Mouse (Mus musculus) embryonic facial prominence, embryonic 15.5 days (tissue): ENCODE data around the gene Accsl. TPM values are rescaled to one million over a fixed set of nuclear protein-coding genes. Genes with fewer than 3 reads are reported as not detected.

Experiments used
- ATAC-seq: fragments of 200-750 bp; cut with Nextera tagmentation; 2 replicates; pipeline ENCODE4 v1.8.0; 2017; ENCODE audit warnings: low read depth, moderate TSS enrichment; ENCODE audit not compliant: insufficient number of reproducible peaks, low FRiP score, low TSS enrichment
- H3K27ac ChIP-seq: fragments of 300-500 bp; sonication (generic); replicated peaks from 2 replicates; pipeline ENCODE4 v1.5.1; 2015; ENCODE audit warnings: mild to moderate bottlenecking, inconsistent platforms
- H3K27me3 ChIP-seq: fragments of 300-500 bp; sonication (generic); 2 replicates; pipeline ENCODE4 v1.6.1; 2015; ENCODE audit warnings: inconsistent platforms
- H3K36me3 ChIP-seq: fragments of 300-500 bp; sonication (generic); 2 replicates; pipeline ENCODE4 v1.6.1; 2015; ENCODE audit warnings: mild to moderate bottlenecking, inconsistent platforms
- H3K4me1 ChIP-seq: fragments of 300-500 bp; sonication (generic); 2 replicates; pipeline ENCODE4 v1.6.1; 2015; ENCODE audit warnings: inconsistent platforms
- H3K4me2 ChIP-seq: fragments of 300-500 bp; sonication (generic); replicated peaks from 2 replicates; pipeline ENCODE4 v1.6.1; 2015; ENCODE audit warnings: mild to moderate bottlenecking, inconsistent platforms
- H3K4me3 ChIP-seq: fragments of 300-500 bp; sonication (generic); replicated peaks from 2 replicates; pipeline ENCODE4 v1.5.1; 2015; ENCODE audit warnings: mild to moderate bottlenecking, inconsistent platforms
- H3K9ac ChIP-seq: fragments of 300-500 bp; sonication (generic); 2 replicates; pipeline ENCODE4 v1.6.1; 2015; ENCODE audit warnings: inconsistent platforms
- H3K9me3 ChIP-seq: fragments of 300-500 bp; sonication (generic); replicated peaks from 2 replicates; pipeline ENCODE4 v1.6.1; 2016; ENCODE audit warnings: inconsistent platforms
- WGBS: fragments of 180-500 bp; shearing (Covaris S2); methylation state at CpG from one replicate; pipeline ENCODE4 v1.1.7; 2015; 5-methylcytosine and 5-hydroxymethylcytosine counted together
- polyA plus RNA-seq: library from polyadenylated mRNA; unstranded; fragments of >200 nt; fragmentation: Nextera tagmentation; extraction: Ambion mirVana; gene quantifications from 2 replicates; pipeline ENCODE4 v1.2.1, GENCODE M21; 2015

The Accsl gene
- polyA plus RNA-seq, 1 experiment from 2014 or later = 0.47 TPM

GRCm38 (mm10) chr2:93874227-93874514 lies 5.2 kb upstream of the Accsl start:
- no peak overlapping the region for H3K4me2 ChIP-seq
- no peaks in the 10 kb centered on the region for H3K9me3 ChIP-seq
- H3K36me3 ChIP-seq = no peaks in the 10 kb centered on the region
- H3K27me3 ChIP-seq = no peaks in the 10 kb centered on the region
- H3K4me3 ChIP-seq = no peak overlapping the region
- no peak overlapping the region for H3K27ac ChIP-seq
- H3K4me1 ChIP-seq = peaks cover 10% of the 10 kb centered on the region; the same call in 1 of the 2 replicates
- WGBS = 19% methylated on average over 2 of the region's 2 CpGs
- no peak for ATAC-seq
- no peak overlapping the region for H3K9ac ChIP-seq

- H3K9me3 ChIP-seq = no peaks in the 10 kb centered on the region
- peaks cover 10% of the 10 kb centered on the region; the same call in 1 of the 2 replicates for H3K4me1 ChIP-seq
- H3K9ac ChIP-seq = no peak overlapping the region
- H3K27me3 ChIP-seq = no peaks in the 10 kb centered on the region
- no peaks in the 10 kb centered on the region for H3K36me3 ChIP-seq
- no peak overlapping the region for H3K4me3 ChIP-seq
- ATAC-seq = no peak
- no peak overlapping the region for H3K4me2 ChIP-seq
- no peak overlapping the region for H3K27ac ChIP-seq
- 14% methylated on average over 12 of the region's 12 CpGs for WGBS
Observed at GRCm38 (mm10) chr2:93873449-93874226, 4.7 kb upstream of the Accsl start.

- Histone ChIP-seq H3K4me3 (no peak overlapping the region), H3K27me3 (peaks cover 4% of the 10 kb centered on the region; the same call in 1 of the 2 replicates), H3K4me2 (no peak overlapping the region), H3K36me3 (no peaks in the 10 kb centered on the region), H3K4me1 (peaks cover 10% of the 10 kb centered on the region; the same call in 1 of the 2 replicates), H3K9me3 (no peaks in the 10 kb centered on the region), H3K9ac (no peak overlapping the region), H3K27ac (0 out of 2 replicates have a peak overlapping the region, but pooled peaks have one; percentile 22)
- no peak for ATAC-seq
- WGBS = 34% methylated on average over 7 of the region's 7 CpGs
Observed at GRCm38 (mm10) chr2:93872257-93872656, 3.3 kb upstream of the Accsl start.

GRCm38 (mm10) chr2:93871411-93871925 lies 2.5 kb upstream of the Accsl start:
- WGBS = 88% methylated on average over 4 of the region's 4 CpGs
- Histone ChIP-seq H3K4me2 (no peak overlapping the region), H3K27me3 (peaks cover 4% of the 10 kb centered on the region; the same call in 1 of the 2 replicates), H3K27ac (0 out of 2 replicates have a peak overlapping the region, but pooled peaks have one; percentile 22), H3K9me3 (no peaks in the 10 kb centered on the region), H3K4me1 (peaks cover 10% of the 10 kb centered on the region; the same call in 1 of the 2 replicates), H3K36me3 (no peaks in the 10 kb centered on the region), H3K9ac (no peak overlapping the region), H3K4me3 (no peak overlapping the region)
- ATAC-seq = no peak

- Histone ChIP-seq H3K36me3 (no peaks in the 10 kb centered on the region), H3K4me1 (peaks cover 10% of the 10 kb centered on the region; the same call in 1 of the 2 replicates), H3K27me3 (peaks cover 4% of the 10 kb centered on the region; the same call in 1 of the 2 replicates), H3K4me3 (no peak overlapping the region), H3K27ac (no peak overlapping the region), H3K9me3 (no peaks in the 10 kb centered on the region), H3K9ac (no peak overlapping the region), H3K4me2 (no peak overlapping the region)
- WGBS = 37% methylated on average over 4 of the region's 4 CpGs
- ATAC-seq = no peak
Observed at GRCm38 (mm10) chr2:93870842-93871241, 1.9 kb upstream of the Accsl start.

- Histone ChIP-seq H3K36me3 (no peaks in the 10 kb centered on the region), H3K27ac (no peak overlapping the region), H3K4me1 (peaks cover 8% of the 10 kb centered on the region; the same call in 1 of the 2 replicates), H3K4me3 (no peak overlapping the region), H3K27me3 (peaks cover 4% of the 10 kb centered on the region; the same call in 1 of the 2 replicates), H3K9me3 (no peaks in the 10 kb centered on the region), H3K9ac (no peak overlapping the region), H3K4me2 (no peak overlapping the region)
- WGBS = 84% methylated on average over 11 of the region's 11 CpGs
- no peak for ATAC-seq
Observed at GRCm38 (mm10) chr2:93868566-93868965, 391 bp downstream of the Accsl start.

GRCm38 (mm10) chr2:93863229-93863628 lies 5.7 kb downstream of the Accsl start:
- no peak overlapping the region for H3K4me3 ChIP-seq
- H3K27me3 ChIP-seq = peaks cover 1% of the 10 kb centered on the region; the same call in 1 of the 2 replicates
- no peak overlapping the region for H3K27ac ChIP-seq
- no peak overlapping the region for H3K9ac ChIP-seq
- WGBS = 63% methylated on average over 4 of the region's 4 CpGs
- no peak for ATAC-seq
- no peak overlapping the region for H3K4me2 ChIP-seq
- no peaks in the 10 kb centered on the region for H3K4me1 ChIP-seq
- H3K36me3 ChIP-seq = no peaks in the 10 kb centered on the region
- no peaks in the 10 kb centered on the region for H3K9me3 ChIP-seq

GRCm38 (mm10) chr2:93858845-93859244 lies 10.1 kb downstream of the Accsl start:
- Histone ChIP-seq H3K4me1 (no peaks in the 10 kb centered on the region), H3K4me2 (no peak overlapping the region), H3K9ac (no peak overlapping the region), H3K4me3 (no peak overlapping the region), H3K36me3 (no peaks in the 10 kb centered on the region), H3K27me3 (no peaks in the 10 kb centered on the region), H3K9me3 (no peaks in the 10 kb centered on the region), H3K27ac (no peak overlapping the region)
- WGBS = 70% methylated on average over 12 of the region's 12 CpGs
- ATAC-seq = no peak

- H3K9me3 ChIP-seq = no peaks in the 10 kb centered on the region
- H3K4me3 ChIP-seq = no peak overlapping the region
- WGBS = 46% methylated on average over 1 of the region's 1 CpGs
- peaks cover 9% of the 10 kb centered on the region for H3K4me1 ChIP-seq
- ATAC-seq = no peak
- H3K27me3 ChIP-seq = no peaks in the 10 kb centered on the region
- H3K4me2 ChIP-seq = no peak overlapping the region
- H3K9ac ChIP-seq = no peak overlapping the region
- no peak overlapping the region for H3K27ac ChIP-seq
- no peaks in the 10 kb centered on the region for H3K36me3 ChIP-seq
Observed at GRCm38 (mm10) chr2:93851303-93851702, 17.7 kb downstream of the Accsl start.

GRCm38 (mm10) chr2:93850317-93850944 lies 18.5 kb downstream of the Accsl start:
- Histone ChIP-seq H3K4me1 (peaks cover 9% of the 10 kb centered on the region), H3K27ac (no peak overlapping the region), H3K4me2 (peak overlapping the region; percentile 68), H3K9ac (no peak overlapping the region), H3K9me3 (no peaks in the 10 kb centered on the region), H3K36me3 (no peaks in the 10 kb centered on the region), H3K4me3 (peak overlapping the region; percentile 61; the same call in 1 of the 2 replicates), H3K27me3 (no peaks in the 10 kb centered on the region)
- no peak for ATAC-seq
- 30% methylated on average over 13 of the region's 13 CpGs for WGBS

- peak; percentile 87 for ATAC-seq
- no peaks in the 10 kb centered on the region for H3K27me3 ChIP-seq
- H3K36me3 ChIP-seq = no peaks in the 10 kb centered on the region
- peak within 1 kb of the TSS; percentile 74 for H3K9ac ChIP-seq
- peak within 1 kb of the TSS; percentile 61 for H3K4me3 ChIP-seq
- peak within 1 kb of the TSS; percentile 87 for H3K27ac ChIP-seq
- WGBS = under 1% methylated on average over 28 of the region's 28 CpGs
- peak within 1 kb of the TSS; percentile 68 for H3K4me2 ChIP-seq
- H3K9me3 ChIP-seq = no peaks in the 10 kb centered on the region
- peaks cover 9% of the 10 kb centered on the region for H3K4me1 ChIP-seq
Observed at GRCm38 (mm10) chr2:93849505-93850089, 19.4 kb downstream of the Accsl start, which contains the start of gene Accs. Gene Accs (minus strand): TSS chr2:93849943.
